Mouse (Mus musculus) adrenal gland, adult (tissue): ENCODE measurements around the gene Exoc6.

ENCODE experiments used
- DNase-seq, 2 experiments: peaks; one replicate each; pipeline ENCODE4 v3.0.0; 2022 to 2023; ENCODE audit warnings: low spot score in 1 of 2; ENCODE audit not compliant: inconsistent age in 2 of 2

Gene Exoc6

DNA sequence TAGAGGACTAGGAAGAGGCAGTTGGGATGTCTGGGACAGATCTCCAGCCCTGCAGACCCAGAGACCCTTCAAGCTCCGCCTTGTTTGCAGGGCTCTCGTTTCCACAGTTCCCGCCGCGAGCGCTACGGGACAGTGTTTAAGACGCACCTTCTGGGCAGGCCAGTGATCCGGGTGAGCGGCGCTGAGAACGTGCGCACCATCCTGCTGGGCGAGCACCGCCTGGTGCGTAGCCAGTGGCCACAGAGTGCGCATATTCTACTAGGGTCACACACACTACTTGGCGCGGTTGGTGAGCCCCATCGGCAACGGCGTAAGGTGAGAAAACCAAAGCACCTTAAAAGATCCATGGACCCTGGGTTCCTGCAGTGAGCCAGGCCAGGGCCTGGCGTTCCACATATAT, 136.1 kb downstream of the Exoc6 start:
- DNase-seq = no peak

DNA sequence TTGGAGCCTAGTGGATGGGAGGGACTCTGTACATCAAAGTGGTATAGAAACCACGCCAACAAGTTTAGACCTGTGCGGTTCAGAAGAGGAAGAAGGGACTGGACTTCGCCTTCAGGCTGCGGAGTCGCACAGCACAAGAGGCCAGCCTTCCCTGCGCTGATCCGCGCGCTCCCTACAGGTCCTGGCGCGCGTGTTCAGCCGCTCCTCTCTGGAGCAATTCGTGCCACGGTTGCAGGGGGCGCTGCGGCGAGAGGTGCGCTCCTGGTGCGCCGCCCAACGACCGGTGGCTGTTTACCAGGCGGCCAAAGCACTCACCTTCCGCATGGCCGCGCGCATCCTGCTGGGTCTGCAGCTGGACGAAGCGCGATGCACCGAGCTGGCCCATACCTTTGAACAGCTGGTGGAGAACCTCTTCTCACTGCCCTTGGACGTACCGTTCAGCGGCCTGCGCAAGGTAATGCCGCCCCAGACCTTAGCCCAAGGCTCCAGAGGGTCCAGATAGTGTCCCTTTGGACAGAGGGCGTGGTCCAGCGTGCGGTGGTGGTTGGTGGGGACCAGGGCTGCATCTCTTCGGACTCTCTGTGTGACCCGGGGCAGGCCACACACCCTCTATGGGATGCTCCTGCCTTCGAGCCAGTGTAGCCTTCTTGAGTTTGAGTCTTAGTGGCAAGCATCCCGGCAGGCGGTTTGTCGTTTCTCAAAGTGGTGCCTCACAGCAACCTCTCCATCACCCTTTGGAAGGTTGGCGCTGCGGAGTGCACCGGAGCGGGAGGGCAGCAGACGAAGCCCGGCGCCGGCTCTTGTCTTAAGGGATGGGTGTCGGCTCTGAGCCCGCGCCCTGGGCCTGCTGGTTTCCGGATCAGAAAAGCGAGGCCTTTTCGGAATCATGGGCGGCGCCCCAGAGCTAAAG, 137.0 kb downstream of the Exoc6 start:
- peak in 1 of 2 experiments; percentile 56 for DNase-seq

DNA sequence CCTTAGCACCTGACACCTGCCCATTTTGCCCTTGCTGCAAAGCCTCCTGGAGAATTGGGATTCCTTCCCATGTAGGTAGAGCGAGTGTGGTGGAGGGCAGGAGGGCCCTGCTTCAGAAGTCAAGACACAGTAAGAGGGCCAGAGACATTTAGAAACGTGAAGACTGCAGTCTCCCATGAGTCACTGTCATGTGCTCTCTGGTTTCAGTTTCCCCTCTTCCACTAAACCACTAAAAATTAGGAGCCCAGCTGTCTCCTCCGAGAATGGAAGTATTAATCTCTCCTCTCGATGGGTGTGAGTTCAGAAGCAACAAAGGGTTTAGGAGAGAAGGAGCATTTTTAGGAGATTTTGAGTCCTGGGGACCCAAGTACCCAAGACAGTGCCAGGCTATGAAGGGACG, 139.3 kb downstream of the Exoc6 start:
- DNase-seq = peak in 1 of 2 experiments; percentile 41

DNA sequence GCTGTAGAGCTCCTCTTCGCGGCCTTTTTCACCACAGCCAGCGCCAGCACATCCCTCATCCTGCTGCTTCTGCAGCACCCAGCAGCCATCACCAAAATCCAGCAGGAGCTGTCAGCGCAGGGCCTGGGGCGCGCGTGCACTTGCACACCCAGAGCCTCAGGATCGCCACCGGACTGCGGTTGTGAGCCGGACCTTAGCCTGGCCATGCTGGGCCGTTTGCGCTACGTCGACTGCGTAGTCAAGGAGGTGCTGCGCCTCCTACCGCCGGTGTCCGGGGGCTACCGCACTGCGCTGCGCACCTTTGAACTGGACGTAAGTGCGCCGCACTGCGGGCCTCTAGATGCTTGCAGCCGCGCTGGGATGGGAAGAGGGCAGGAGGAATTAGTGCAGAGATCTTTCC, 140.5 kb downstream of the Exoc6 start:
- peak; percentile 28 to 60 for DNase-seq

DNA sequence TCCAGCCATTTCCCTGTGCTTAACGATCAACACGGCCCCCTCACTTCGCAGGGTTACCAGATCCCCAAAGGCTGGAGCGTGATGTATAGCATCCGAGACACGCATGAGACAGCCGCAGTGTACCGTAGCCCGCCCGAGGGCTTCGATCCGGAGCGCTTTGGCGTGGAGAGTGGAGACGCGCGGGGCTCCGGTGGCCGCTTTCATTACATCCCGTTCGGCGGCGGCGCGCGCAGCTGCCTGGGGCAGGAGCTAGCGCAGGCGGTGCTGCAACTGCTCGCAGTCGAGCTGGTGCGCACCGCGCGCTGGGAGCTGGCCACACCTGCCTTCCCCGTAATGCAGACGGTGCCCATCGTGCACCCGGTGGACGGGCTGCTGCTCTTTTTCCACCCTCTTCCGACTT, 142.7 kb downstream of the Exoc6 start:
- peak in 1 of 2 experiments; percentile 55 for DNase-seq

DNA sequence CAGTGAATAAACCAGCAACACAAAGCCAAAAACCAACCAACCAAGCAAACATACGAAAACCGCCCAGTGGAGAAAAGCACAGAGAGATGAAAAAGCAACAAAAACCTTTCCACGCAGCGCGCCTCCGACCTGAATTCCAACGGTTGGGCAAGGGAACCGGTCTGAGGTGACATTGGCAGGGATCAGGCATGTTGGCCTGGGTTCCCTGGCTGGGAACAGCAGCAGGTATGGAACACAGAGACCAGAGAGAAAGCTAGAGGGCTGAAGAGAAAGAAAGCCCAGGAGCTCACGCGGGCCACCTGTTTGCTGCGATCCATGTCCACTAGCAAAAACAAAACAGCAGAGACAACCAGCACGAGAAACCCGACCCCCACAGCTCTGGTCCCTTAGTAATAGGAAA, 144.9 kb downstream of the Exoc6 start:
- no peak for DNase-seq

DNA sequence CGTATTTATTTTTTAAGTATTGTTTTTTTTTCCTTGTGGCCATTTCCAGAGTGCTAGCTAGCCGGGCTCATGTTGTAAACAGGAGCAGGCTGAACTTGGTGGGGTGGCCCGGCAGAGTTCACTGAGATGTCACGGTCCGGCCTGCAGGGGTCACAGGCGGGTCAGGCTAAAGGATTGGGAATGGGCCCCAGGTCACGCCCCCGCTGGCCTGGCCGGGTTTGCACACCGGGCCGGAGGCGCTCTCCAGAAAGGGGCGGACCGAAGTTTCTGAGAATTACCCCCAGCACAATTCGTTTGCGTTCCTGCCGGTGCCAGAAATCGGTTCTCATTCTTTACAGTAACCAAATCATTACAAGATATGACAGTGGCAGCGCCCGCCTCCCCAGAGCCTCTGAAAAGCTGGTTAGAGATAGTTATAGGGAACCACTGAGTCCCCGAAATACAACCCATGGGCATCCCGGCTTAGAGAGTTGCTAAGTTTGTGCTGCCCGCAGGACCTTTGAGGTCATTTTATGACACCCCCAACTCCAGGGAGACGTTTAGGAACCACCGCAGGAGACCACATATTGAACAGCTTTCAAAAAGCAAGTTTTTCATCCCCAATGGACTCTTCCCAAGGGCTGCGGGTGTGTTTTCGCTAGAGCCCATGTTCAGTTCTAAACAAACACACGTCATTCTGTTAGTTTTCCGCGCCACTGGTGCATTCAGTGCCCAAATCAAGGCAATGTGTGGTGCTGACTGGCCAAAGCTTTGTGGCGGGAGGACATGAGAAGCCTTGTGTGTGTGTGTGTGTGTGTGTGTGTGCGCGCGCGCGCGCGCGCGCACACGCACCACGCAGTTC, 145.8 kb downstream of the Exoc6 start:
- no peak for DNase-seq

DNA sequence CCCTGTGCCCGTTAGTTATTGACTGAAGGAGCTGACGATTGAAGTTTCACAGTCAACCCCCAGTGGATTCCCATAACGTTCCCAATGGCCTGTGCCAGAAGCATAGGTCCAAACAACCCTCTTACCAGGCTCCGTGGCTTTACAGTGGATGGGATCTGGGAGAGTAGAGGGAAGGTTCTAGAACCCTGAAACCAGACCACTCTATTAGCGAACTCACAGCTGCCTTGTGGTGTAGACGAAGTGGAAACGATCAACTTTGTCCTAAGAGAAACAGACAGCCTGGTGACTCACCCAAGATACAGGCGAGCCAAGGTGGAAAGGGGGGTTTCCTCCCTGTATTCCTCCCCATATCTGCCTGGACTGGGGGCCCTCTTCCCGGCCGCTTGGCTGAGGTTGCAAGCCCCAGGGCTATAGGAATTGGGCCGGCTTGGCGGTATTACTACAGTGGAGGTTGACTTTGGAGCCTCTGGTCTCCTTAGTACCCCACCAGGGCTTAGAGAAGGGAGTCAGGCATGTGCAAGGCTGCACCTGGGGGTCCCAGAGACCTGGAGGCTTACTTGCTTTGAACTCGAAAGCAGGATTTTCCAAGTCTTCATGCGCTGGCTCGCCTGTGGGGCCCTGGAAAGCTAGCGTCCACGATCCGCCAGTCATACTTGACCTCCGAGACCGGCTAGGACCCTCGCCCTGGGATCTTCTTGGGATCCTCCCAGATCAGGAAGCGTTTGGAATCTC, 146.6 kb downstream of the Exoc6 start:
- DNase-seq = no peak

DNA sequence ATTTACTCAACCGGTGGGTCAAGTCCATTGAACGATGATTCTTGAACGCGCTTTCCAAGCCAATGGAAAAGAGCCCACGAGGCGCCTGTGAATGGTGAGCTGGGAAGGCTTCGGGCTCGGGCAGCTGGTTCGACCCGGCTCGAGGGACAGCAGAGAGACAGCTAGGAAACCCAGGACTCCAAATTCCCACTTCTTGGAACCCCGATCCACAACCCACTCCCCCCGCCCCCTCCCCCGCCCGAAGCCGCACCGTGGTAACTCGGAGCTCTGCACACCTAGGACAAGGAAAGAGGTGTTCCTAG, 147.1 kb downstream of the Exoc6 start:
- DNase-seq = no peak

DNA sequence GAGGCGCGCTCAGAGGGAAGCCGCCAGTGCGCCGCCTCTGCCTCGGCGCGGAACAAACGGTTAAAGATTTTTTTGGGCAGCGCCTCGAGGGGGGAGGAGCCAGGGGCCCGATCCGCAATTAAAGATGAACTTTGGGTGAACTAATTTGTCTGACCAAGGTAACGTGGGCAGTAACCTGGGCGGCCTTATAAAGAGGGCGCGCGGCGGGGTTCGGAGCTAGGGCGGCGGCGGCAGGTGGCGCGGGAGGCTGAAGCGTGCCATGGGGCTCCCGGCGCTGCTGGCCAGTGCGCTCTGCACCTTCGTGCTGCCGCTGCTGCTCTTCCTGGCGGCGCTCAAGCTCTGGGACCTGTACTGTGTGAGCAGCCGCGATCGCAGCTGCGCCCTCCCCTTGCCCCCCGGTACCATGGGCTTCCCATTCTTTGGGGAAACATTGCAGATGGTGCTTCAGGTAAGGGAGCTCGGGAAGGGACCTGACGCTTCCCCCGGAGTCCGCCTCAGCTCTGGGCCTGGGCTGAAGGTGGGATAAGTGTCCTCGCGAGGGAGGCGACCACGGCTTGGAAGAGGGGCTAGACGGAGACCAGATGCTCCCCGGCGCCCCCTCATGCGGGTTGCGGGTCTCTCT, 147.5 kb downstream of the Exoc6 start, which contains the start of gene Cyp26a1:
Gene Cyp26a1, plus strand, starts transcription at position 148 of the 622 bp plus-strand sequence.
- DNase-seq = peak in 1 of 2 experiments; percentile 38

DNA sequence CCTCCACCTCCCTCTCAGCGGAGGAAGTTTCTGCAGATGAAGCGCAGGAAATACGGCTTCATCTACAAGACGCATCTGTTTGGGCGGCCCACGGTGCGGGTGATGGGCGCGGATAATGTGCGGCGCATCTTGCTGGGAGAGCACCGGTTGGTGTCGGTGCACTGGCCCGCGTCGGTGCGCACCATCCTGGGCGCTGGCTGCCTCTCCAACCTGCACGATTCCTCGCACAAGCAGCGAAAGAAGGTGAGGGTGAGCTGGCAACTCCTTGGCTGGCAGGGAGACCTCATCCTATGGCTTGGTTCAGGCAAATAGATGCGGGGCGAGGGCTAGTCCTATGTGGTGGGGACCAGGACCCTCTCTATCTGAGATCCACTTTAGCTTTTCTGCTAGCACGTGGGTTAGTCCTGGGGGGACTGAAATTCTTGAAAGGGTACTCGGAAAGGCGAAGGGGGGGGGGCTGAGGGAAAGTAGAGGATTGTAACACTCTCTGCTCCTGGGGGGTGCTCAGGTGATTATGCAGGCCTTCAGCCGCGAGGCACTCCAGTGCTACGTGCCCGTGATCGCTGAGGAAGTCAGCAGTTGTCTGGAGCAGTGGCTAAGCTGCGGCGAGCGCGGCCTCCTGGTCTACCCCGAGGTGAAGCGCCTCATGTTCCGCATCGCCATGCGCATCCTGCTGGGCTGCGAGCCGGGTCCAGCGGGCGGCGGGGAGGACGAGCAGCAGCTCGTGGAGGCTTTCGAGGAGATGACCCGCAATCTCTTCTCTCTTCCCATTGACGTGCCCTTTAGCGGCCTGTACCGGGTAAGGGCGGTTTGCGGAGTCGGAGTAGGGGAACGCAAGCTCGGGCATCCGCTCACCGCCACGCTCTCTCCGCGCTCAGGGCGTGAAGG, 148.3 kb downstream of the Exoc6 start:
- DNase-seq = no peak

DNA sequence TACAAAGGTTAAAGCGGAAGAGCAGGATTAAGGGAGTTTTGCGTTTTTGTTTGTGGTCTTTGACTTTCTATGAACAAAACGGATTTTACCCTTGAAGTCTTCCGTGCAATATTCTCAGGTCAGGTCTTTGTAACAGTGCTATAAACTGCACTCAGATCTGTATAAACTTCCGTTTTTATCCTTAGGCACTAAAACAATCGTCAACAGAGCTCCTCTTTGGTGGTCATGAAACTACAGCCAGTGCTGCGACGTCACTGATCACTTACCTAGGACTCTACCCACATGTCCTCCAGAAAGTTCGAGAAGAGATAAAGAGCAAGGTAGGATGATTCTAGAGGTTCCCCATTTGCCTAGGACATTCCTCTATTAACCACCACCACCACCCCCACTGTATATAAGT, 149.5 kb downstream of the Exoc6 start:
- no peak for DNase-seq

DNA sequence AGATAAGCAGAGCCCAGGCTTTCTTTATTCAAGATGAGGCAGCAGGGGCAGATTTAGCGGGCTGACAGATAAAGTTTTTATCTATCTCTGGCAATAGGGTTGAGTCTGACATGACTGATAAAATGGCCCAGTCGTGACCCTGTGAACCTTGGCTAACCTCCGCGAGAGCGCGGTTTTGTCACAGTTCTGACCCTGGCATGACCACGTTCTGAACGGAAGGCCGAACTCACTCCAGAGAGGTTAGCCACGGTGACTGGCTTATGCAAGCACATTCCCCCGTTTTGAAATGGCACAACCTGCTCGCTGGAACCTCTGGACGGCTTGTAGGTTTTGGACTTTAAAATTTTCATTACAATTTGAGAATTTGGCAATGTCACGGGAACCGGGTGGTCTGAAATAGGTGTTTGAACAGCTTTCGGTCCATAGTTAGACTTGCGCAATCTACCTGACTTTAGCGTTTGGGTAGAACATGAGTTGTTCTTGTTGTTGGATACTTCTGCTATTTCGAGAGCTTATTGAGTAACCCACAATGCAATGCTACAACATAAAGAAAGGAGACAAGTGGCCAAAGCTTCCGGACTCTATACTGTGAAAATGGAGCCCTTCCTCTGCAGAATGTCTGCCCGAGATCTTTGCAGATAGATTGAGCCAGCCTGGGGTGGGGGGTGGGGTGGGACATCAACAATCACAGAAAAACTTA, 152.3 kb downstream of the Exoc6 start:
- peak; percentile 55 to 89 for DNase-seq

DNA sequence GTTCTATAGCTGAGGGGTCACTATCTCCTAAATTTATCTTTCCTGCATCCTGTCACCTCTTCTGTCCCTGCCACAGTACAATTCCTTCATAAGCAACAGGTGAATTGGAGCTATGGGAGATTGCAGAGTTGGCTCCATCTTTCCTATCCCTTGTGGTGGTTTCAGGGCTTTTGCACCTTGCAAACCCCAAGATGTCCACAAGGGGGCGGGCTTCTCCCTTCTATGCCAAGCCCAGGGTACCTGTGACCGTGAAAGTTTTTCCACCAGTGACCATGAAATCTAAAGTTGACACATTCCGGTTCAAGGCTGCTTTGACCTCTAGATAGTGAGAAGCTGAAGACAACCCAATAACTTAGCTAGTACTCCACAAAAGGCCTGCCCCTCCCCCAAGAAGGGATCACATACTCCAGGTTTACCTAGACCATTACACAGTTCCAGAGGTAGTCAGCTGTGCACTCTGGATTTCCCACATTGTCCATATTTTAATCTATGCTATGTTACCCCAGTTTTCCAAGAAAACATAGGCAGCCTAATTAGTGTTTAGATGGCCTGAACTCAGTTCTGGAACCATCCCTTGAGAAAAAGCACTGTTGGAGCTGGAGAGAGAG, 153.8 kb downstream of the Exoc6 start:
- DNase-seq = peak; percentile 68 to 93

DNA sequence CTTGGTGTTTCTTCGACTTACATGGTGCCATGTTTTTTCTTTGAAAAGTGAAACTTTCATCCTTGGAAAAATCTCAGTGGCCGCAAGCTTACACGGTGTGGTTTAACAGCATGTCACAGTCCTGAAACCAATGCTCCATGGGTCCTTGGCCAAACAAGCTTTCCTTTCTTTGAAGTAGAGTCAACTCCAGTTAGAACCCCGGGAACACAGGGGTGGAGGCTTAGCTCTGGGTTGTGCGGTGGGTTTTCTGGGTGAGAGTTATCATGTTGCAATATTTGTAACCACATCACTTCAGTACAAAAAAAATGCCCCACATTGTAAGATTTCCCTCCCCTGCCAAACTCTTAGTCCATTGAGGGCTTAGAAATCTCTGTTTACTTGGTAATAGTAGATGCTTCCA, 155.5 kb downstream of the Exoc6 start:
- DNase-seq = no peak

DNA sequence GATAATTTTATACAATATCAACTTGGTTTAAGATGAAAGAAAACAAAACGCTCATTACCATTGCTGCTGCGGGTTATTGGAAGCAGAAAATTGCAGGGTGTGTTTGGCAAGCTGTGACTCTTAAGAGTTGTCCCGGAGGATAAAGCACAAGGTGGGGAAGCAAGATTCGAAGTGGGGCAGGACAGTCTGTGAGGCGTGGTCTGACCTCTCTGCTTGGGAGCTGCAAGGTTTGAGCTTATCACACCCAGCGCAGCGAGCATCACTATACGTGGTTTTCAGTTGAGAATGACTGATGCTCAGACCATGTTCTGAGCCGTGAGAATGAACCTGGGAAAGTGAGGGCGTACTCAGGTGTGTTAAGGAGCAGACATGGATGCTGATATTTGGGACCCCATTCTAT, 164.5 kb downstream of the Exoc6 start:
- no peak for DNase-seq

DNA sequence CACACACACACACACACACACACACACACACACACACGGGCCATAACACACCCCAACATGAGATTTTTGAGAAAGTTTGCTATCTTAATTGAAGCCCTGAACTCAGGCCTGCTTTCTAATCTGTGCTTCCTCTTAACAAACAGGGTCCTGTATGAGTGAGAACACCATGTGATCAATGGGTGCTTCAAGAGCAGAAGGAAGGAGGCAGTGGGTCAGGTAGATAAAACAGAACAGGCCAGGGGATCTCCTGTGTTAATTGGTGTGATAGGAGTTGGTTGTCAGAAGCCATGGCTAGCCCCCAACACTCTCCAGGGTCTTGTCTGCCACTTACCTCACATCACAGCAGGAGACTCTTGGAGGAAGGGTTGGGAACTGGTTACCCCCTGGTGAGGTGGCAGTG, 165.8 kb downstream of the Exoc6 start:
- DNase-seq = no peak

DNA sequence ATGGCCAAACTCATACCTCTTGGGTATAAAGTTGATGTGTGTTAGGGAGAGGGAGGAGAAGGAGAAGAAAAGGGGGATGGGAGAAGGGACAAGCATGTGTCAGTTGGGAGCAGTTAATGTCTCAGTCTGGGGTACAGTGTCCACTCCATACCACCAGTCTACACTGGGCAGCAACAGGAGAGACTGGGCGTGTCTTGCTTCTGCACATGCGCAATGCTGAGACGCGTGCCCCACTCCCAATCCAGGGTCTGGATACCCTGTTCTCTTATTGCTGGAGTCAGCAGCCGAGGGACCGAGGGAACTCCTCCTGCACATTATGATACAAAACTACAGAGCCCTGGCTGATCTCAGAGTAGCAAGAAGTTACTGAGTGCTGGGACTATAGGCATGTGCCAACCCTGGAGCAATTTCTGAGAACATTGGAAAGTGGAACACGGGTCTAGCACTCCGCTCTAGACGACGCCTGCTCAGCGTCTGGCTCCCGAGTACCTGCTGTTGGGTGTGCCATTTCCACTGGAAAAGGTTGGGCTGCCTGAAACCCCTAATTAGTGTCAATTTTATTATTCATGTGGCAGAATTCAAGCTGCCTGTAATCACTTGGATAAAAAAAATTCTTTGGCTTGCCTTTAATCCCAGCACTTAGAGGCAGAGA, 166.4 kb downstream of the Exoc6 start:
- no peak for DNase-seq
